Mouse (Mus musculus): ENCODE measurements around the gene Secisbp2.

- no peak for TF ChIP-seq POLR2A (IDR thresholded peaks at IDR 0.05; ENCODE audit: borderline replicate concordance, low read depth, low read length)
- no peak for TF ChIP-seq CTCF (IDR thresholded peaks at IDR 0.05; ENCODE audit: low read depth, low read length)
Measured at GRCm38 (mm10) chr13:51646362-51647027, 5.0 kb upstream of the Secisbp2 start.
